Mouse (Mus musculus): ENCODE measurements at regions not wholly inside any gene's neighbourhood (a gene's known extent, or its start where the extent isn't known, plus 50 kb on each side); places are given as distances from the start of the nearest gene placed in this dataset.

DNA sequence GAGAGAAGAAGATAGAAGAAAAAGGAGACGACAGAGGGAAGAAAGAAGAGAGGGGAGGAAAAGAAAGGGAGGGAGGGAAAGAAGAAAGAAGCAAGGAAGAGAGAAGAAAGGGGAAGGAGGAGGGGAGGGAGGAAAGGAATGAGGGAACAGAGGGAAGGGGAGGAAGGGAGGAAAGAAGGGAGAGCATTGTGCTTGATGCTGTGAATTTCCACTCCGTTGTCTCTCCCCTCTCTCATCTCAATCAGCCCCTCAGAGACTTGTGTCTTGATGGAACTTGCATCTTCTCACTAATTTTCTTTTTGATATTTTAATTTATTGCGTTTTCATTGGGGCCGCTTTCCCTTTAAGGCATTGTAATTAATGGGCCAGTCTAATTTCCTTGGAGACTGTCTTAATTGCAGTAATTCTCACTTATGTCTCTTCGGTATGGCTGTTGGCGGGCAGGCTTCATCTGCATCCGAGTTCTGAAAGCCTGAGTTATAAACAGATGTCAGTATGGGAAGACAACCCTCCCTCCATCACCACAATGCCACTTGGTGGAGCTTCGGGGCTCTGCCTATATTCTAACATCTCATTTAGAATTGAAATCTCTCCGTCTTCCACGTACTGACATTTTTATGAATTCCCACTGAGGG, 111.4 kb upstream of the Xylt1 start:
- DNase-seq, result no peak

DNA sequence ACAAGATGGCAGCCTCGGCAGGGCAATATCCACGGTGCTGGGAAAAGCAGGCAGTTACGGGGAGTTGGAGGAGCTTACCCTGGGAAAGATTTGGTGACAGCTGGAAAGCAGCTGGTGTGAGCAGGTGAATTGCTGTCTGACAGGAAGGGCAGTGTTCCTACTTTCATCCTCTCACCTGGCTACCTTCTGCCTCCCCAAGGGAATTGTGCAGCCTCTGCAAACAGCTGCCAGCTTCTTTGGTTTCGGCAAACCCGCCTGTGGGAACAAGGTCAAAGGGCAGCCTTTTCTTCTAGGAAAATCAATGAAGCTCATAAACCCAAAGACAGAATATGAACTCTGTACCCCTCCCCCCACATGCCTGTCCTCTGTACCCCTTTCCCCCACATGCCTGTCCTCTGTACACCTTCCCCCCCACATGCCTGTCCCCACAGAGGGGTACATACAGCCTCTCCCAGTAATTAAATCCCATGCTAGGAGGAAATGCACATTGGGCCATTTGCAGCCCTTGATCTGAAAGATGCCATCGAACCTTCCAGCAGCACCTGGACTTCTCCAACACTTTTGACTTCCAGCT, 102.3 kb upstream of the Xylt1 start:
- no peak for DNase-seq

DNA sequence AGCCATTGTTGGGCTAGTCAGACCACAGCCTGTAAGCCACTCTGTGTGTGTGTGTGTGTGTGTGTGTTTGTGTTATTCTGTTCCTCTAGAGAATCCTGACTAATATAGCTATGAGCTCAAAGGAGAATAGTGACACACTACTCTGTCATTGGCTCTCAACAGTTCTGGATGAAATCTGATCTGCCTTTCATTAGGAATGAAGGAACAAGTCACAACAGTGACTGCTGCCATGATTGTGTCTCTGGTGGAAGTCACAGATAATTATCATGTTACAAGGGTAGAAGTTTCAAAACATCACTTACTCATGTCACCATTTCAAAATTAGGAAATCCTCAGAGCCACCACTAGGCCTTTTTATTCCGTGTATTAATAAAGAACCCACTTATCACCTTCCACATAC, 98.6 kb upstream of the Xylt1 start:
- no peak for DNase-seq

DNA sequence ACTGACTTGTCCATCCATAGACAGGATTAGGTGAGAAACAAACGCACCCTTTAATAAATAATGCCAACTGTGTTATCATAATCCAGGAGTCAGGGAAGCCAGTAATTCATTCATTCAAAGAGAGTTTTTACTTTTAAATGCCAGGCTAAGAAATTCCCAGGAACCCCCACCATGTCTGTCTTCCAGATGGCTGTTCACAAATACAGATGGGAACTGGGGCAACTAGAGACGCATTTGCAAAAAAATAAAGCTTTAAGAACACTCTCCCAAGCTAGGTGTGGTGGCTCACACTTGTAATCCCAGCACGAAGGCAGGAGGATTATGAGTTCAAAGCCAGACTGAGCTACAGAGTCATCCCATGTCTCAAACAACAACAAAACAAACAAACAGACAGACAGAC, 95.6 kb upstream of the Xylt1 start:
- no peak for DNase-seq

DNA sequence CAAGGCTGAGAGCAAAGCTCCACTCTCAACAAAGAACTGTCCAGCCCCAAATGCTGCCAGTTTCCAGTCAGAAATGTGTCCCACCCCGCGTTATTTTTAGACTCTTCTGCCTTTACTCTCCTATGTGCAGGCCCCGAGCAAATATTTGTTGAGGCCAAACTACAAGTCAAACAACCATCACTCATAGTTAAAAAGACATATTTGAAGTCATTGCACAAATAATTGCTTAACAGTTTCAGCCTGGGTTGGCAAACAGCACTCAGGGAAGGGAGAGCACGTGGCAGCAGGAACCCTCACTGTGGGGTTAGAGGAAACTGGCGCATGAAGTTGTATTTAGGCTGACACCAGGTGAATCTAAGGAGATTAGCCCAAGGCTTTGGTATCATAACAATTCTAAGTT, 94.8 kb upstream of the Xylt1 start:
- no peak for DNase-seq

DNA sequence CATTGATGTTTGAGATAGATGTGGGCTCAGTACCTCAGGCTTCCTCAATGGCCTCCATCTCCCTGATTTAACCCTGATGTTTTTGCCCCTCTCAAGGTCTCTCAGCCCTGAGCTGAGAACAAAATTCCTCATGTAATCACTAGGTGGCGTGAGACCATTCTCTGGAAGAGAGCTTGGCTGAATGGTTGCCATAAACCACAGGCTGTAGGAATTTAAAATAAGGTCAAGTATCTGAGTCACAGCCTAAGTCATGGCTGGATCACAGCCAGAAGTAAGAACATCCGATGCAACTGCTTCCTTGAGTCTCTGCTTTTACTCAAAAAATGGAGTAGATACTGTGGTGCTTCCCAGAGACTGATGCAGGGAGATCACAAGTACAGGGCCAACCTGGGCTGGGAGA, 77.1 kb upstream of the Xylt1 start:
- peak; percentile 54 for DNase-seq

DNA sequence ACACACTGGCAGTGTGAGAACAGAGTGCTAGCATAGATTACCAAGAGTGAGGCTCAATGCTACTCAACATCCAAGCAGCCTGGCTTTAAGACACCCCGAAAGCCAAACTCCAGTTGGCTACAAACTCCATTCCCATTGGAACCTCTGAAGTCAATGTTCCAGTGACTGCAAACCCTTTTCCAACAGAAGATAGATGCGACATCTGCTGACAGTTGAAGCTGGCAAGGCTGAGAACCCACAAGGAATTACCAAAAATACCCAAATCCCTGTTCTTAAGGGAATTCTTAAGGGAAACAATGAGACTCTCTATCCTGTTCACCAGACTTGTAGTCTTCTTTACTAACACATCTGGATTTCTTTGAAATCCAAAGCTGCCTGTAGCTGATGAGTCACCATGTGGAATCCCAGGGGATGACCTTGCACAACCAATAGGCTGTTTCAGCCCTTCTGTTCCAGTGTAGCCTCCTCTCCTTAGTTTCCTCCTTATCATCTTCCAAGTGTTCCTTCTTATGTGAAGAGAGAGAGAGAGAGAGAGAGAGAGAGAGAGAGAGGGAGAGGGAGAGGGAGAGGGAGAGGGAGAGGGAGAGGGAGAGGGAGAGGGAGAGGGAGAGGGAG, 70.1 kb upstream of the Xylt1 start:
- DNase-seq, result peak; percentile 53

DNA sequence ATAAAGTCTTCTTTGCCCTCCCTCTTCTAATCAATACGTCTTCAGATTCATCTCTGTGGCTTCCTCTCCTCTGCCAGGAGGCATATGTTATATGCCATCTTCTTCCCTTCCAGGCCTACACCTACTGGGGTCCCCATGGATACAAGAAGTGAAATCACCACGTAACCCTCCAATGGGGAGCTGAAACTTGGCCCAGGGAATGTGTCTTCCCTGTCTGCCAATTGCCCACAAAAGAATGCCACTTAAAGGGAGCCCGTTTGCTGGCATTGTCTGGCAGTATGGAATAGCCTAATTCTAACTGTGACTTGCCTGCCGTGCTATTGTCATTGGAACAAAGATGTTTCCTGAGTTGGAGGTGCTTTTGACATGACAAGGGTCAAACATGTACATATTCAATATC, 69.5 kb upstream of the Xylt1 start:
- DNase-seq, result no peak

DNA sequence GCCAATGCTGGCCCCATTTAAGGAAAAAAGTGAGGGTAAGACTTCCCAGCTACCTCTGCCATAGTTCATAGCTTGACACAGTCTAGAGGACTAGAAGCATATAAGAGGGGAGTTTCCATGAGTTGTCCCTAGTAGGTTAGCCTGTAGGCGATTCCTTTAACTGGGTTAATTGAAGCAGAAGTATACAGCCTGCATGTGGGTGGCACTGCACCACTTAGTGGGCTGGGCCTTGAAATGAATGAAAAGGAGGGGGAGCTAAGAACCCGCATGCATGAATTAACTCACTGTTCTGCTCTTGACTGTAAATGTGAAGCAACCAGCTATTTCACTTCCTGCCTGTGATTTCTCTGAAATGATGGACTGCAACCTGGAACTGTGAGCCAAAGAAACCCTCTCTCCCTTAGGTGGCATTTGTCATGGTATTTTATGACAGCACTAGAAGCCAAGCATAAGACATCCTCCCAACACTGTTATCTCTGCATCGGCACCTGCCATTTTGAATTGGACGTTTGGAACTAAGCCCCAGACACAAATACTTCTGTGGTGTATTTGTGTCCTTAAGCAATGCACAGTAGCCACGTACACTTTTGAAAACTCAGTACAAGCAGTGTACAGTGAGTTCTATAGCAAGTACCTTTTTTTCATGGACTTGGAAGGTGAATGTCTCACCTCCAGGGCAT, 64.5 kb upstream of the Xylt1 start:
- DNase-seq, result no peak

DNA sequence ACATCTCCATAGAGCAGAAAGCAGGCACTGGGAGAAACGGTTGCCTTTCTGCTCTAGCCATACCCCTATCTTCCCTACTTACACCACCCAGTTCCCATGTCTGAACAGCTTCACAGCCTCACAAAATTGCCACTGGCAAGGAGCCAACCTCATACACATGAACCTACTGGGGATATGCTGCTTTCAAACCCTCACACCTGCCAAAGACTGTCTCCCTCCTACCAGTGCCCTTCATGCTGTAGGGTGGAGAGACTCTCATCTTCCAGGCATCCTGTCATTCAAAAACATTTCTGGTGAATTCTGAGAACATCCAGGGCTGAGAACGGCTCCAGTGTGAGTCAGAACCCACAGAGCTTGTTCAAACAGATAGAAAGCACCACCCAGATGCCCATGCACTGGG, 63.4 kb upstream of the Xylt1 start:
- DNase-seq, result no peak

DNA sequence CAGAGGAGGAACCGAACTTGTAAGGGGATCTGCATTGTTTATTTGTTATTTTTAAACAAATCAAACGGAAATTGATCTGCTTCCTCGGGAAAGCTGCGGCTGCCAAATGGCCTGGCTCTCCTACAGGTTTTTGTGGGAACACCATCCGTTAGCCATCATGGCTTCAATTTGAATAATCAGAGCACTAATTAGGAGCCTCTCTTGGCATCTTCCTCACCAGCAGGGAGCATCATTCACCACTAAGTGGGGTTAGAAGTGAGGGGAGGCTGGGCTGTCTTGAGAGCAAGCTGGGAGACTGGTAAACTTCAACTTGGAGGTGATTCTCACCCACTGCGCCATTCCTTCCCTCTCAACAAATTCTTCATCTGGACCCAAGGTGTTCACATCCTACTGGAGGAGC, 60.2 kb upstream of the Xylt1 start:
- DNase-seq, result peak; percentile 5

All from heart, postnatal 4 days (tissue).